Mouse (Mus musculus) forelimb bud, embryonic 11.5 days (tissue): ENCODE results near the gene Hoxd9.
A peak's percentile ranks its signal among the peaks of the same experiment; 100 is the strongest.

ENCODE experiments used
- DNase-seq: peaks from one replicate; pipeline ENCODE4 v3.0.0-alpha.2; 2012; ENCODE audit warnings: low read depth, low spot score

The Hoxd9 gene

DNA sequence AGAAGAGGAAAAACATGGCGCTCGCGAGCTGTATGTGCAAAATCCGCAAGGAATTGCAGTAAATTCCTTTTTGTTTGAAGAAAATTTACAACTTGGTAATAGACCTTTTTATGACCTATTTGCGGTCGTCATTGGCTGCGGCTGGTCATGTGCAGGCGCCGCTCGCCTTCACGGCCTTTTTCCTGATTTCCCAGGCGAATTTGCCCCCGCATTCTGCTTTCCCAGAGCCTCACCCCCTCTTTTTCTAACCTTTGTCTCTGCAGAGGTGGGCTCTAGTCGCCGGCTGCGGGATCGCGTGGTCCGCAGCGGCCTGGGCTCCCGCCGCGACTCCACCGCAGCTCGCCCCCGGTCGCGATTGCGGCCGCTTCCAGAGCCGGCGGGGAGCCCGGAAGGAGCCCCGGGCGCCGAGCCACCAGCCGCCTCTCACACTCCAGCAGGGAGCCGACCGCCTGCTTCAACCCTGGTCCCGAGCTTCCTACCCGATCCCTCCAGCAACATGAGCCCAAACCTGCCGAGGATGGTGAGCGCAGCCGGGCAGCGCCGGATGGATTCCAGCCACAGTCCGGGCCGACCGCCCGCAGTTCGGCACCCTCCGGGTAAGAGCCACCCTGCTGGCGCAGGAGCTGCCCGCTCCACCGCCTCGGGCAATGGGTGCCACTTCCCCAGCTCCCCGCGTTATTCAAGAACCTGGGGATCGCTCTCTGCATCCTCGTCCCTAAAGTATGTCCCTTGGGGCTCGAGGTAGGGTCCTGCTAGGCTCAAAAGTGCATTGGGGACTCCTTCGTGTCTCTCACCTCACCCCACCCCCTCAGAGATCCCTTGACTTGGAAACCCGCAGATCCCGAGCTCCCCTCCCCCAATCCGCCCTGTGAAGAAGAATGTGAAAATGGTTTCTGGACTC, 14.4 kb downstream of the Hoxd9 start, which contains the start of the genes Hoxd3 and Hoxd4:
Gene Hoxd3, plus strand, starts transcription at position 207 of the 901 bp plus-strand sequence.
Gene Hoxd4, plus strand, starts transcription at position 209 of the 901 bp plus-strand sequence.
- DNase-seq, result peak; percentile 83

DNA sequence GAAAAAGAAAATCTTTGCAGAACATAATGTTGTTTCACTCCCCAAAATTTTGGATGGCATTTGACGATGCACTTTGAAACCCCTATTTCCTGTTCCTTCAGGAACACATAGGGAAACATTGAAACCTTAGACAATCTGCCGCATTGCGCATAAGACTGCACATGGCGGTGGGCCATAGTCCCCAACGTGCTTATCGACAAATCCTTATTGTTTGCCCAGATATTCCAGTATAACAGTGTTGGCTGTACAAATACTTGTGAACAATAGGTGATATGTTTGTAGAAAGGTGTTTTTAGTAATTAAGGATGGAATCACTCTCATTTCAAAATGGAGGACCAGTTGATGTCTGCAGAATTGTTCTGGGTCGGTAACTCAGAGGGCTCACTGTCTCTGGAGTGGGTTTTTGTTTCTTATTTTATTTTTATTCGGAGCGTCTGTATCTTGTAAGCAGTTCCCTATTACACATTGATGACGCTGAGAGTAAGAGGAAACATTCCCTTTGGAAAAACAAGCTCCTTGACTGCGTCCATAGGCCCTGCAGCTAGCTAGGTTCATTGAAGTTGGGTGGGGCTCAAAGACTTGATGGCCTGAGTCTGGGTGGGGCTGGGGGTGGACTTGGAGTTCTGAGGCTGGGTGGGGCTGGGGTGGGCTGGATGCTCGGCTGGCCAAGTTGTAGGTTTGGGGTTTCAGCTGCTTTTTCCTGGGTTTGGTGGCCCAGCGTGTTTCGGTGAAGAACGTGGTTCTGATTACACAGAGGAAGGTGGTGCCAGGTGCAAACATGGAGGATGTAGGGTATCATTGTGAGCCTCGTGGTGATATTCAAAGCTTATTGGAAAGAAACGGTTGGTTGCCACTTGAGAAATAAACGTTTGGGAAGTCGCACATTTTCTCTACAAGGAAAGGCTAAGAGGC, 16.0 kb downstream of the Hoxd9 start:
- DNase-seq, result no peak

DNA sequence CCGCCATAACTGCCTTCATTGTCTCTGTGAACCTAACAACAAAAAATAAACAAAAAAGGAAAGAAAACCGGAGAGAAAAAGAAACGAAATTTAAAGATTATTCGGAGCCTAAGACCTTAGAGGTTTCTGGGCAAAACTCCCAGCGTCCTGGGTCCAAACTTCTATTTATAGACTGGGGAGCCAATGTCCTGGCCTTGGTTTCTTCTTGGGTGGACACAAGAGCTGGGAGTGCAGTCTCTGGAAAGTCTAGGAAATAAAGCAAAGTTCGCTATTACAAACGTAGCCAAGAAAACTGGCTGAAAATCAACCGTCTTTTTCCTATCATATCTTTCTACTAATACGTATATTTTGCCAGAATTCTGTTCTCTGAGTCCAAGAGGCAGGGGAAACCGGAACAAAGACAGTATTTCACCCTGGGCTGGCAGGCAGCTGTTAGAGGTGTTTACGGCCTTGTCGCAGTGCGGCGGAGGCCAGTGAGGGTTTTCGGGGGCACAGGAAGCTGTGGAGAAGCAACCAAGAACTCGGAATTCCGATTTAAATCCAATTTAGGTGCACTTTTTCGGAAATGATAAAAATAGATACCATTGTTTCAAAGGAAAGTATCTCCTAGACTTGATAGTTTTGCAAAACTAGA, 16.7 kb downstream of the Hoxd9 start:
- no peak for DNase-seq

DNA sequence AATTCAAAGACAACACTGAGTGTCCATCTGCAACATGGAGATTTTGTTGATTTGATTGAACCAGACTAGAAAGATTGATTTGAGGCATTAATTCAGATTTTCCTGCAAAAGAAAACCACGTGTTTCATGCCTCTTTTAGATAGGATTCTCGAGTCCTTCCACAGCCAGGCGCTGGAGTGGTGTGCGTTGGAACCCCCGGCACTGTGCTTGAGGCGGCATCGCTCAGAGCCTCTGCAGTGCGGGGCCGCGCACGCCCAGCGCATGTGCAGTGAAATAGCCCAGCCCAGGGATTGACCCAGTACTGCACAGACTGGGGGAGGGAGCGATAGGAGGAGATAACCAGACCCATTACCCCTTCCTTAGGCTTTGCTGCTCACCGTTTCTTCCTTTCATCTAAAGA, 17.4 kb downstream of the Hoxd9 start:
- no peak for DNase-seq

DNA sequence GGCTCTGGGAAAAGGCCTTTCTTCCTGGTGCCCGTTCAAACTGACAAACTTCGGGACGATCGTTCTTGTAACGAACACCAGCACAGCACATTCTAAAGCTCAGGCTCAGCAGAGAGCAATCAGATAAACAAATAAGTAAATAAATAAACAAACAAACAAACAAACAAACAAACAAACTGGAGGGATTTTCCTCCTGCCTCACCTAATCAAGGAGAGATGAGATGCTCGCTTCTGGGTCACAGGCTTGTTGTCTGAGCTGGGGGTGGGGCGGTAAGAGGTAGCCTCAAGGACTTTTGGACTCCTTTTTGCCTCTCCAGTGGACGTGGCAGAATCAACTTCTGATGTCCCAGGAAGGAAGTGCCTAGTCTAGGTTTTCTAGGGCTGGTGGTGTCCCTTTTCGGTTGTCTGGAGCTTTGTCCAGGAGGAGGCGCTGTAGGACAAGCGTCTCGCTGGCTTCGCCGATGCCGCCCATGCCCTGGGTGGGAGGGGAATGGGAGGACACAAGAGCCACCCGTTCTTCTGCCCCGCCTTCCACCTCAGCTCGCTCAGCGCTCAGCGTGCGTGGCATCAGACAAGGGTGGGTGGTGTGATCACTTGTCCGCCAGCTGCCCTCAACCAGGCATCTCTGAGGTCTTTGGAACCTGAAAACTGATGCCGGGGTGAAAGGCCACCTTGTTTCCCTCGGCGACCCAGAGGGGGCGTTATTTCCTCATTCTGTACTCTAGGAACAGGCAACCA, 18.1 kb downstream of the Hoxd9 start:
- DNase-seq, result peak; percentile 94

DNA sequence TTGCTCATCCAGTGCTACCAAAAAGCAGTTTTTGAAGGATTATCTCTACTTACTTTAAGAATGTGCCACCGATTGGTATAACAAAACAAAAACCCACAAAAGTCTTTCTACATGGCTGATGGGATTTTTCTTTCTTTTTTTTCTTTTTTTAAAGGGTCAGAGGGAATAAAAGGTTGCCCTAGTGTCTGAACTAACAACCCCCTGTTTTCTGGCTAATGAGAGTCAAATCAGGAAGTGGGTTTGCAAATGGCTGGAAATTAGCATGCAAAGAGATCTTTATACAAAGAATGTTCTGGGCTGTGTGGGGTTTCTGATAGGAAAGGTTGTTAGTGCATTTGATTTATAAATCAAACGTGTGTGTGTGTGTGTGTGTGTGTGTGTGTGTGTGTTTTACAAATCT, 22.9 kb downstream of the Hoxd9 start:
- no peak for DNase-seq

DNA sequence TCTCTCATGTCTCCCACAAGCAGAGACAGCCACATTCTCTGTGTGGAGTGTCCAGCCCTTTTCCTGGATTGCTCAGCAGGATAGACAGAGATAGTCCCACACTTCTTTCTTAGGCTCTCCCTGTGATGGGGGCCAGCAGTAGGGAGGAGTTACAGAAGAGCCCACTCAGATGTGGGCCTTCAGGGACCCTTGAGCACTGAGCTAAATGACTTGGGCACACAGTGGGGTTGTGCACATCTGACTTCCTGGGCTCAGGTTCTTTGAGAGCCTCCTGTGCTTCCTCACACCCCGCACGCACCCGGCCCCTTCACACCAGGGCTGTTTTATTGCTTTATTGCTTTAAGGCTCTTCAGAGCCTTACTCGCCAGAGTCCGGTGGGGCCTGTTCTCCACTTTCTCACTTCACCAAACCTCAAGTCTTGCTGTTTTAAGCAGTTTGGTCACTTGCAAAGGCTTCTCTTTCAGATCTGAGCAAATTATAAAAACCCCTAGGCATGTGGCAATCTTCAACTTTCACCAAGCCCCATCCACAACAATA, 23.5 kb downstream of the Hoxd9 start:
- no peak for DNase-seq

DNA sequence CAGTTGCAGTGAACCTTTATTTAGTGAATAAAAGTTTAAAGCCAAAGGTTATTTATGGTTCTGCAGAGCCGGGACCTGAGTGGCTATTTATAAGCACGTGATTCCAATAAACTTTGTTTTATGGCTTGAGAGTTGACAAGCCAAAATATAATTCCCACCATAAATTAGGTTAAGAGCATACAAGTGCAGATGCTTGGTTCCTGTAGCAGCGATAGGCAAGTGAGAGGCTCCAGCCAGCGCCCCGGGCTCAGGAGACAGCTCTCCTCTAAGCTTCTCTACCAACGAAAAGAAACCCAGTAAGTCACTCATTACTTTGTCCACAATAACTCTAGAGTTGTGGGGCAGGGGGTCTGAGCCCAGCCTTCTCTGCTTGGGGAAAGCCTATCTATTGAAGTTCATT, 24.4 kb downstream of the Hoxd9 start:
- no peak for DNase-seq

DNA sequence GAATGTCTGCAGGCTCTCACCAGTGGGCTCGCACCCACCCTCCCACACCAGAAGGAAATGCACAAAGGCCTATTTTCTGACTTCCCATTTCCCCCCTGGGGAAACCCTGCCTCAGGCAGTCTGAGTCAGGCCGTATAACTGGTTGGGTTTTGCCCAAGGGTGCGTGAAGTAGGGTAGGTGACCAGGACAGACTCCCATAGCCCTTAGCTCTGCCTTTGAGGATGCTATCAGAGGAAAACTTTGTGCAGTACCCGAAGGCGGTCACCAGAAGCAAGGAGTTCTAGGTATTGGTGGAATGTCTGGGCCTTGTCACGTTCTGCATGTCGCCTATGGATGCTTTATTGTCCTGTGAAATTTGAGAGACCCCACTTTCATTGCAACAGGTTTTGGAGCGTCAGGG, 25.4 kb downstream of the Hoxd9 start:
- DNase-seq, result no peak

DNA sequence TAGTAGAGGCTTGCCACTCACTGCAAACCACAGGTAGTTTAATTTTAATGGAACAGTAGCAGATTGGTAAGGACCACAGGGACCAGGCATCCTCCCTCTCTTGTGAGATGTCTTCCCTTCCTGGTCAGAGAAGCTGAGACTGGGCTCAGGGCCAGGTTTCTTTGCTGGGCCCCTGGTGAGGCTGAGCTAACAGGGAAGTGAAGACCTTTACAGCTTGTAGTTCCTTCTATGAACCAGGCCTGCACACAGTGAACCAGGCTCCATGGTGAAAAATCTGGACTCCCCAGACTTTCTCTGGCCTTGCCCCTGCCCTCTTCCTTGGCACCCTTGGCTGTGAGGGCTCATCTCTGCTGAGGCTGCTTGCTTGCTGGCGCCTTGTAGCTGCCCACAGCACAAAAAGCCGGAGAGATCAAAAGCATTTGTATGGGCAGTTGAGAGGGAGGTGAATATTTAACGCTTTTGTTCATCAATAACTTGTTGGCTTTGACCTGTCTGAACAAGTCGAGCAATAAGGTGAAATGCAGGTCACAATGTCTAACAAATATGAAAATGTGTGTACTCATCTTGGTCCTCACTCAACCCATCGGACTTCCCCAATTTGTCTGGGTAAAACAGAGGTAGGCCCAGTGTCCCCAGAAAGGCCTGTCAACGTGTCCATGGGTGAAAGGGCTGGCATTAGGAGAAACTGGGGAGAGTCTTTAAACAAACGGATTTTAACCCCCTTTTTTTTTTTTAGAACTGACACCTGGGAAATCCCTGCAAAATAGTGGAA, 26.9 kb downstream of the Hoxd9 start:
- DNase-seq, result no peak

DNA sequence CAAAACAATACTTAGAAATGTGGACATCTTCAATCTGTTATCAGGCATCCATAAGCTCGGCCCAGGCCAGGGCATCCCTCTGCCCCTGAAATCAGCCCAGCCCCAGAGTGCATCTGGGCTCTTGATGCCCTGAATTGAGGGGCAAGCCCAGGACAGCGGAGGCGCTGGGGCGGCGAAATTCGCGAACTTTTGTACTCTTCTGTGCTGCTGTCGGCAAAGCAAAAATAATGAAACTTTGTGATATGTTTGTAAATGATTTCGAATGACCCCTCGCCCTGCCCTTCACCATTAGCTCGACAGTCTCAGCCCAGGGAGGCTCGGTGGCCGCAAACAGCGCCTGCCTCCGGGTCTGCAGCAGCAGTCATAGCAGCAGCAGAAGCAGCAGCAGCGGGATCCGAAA, 27.6 kb downstream of the Hoxd9 start:
- no peak for DNase-seq

DNA sequence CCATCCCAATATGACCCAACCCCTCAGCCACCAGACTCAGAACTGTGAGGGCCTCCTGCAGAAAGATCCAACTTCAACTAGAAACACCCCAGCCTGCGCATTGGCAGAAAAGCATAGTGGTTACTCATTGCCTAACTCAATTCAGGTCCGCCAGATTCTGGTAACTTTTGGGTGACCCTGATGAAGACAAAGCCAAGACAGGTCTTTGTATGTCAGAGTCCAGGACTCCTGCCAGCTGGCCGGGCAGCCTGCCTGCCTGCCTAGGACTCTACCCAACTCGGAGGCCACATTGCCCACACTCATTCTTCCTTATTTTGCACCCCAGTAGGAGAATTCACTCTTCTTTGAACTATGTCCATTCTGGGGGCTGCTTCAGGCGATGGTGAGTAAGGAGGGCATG, 29.0 kb downstream of the Hoxd9 start, which contains the start of gene Gm28230:
Gene Gm28230, plus strand, starts transcription at position 178 of the 400 bp plus-strand sequence.
- DNase-seq, result no peak

DNA sequence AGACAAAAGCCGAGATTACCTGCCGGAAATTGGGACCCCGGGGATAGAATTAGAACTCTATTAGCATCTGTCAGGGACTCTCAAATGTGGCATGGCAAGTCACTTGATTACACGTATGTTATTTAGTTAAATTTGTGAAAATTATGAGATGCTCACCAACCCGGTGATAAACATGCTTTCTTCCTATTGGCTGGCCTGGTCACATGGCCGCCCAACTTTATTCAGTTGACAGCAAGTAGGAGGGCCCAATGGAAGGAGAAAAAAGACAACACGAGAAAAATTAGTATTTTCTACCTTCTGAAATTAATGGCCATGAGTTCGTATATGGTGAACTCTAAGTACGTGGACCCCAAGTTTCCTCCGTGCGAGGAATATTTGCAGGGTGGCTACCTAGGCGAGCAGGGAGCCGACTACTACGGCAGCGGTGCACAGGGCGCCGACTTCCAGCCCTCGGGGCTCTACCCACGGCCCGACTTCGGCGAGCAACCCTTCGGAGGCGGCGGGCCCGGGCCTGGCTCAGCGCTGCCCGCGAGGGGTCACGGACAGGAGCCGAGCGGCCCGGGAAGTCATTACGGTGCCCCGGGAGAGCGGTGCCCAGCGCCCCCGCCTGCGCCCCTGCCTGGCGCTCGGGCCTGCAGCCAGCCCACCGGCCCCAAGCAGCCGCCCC, 29.6 kb downstream of the Hoxd9 start:
- no peak for DNase-seq

DNA sequence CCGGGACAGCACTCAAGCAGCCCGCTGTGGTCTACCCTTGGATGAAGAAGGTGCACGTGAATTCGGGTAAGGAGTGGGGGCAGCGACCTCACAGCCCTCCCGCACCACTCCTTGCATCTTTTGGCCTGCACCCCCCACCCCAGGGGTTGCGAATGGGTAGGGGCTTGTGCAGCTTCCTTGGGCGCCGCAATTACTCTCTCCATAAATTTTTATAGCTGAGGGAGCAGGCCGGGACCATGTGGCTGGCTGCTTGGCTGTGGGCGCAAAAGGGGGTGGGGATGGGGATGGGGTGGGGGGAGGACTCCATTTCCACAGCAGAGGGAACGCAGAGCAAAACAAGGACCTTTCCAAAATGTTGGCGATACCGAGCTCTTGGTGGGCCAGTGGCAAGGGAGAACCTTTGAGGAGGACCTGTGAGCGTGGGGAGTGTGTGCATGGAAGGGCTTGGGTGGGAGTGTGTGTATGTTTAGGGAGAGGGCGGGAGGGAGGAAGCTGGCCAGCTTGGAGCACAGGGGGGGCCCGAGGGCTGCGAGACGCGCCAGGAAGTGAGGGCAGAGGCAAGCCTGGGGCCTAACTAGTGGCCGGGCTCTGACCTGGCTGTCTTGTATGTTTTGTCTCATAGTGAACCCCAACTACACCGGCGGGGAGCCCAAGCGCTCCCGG, 30.2 kb downstream of the Hoxd9 start:
- DNase-seq, result no peak

DNA sequence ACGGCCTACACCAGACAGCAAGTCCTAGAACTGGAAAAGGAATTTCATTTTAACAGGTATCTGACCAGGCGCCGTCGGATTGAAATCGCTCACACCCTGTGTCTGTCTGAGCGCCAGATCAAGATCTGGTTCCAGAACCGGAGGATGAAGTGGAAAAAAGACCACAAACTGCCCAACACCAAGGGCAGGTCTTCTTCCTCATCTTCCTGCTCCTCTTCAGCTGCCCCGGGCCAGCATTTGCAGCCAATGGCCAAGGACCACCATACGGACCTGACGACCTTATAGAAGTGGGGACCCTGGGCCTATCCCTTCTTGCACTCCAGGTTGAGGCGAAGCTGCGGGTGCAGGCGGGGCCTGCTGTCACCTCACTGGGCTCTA, 30.8 kb downstream of the Hoxd9 start:
- no peak for DNase-seq

DNA sequence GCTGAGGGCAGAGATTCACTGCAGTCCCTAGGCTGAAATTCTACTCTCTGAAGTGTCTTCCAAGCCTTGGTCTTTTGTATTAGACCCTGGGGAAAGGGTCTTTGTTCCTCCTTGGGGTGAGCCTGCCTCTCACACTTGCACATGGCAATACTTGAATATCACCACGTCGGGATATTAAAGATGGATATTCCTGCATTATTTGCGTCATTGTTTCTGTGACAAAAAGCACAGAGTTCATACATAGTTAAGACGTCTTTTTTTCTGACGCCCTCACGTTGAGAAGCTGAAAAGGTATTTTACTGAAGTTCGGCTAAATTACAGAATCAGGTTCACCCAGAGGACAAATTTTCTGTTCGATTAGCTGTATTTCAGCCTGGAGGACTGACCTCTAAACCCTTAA, 32.8 kb downstream of the Hoxd9 start:
- DNase-seq, result no peak

DNA sequence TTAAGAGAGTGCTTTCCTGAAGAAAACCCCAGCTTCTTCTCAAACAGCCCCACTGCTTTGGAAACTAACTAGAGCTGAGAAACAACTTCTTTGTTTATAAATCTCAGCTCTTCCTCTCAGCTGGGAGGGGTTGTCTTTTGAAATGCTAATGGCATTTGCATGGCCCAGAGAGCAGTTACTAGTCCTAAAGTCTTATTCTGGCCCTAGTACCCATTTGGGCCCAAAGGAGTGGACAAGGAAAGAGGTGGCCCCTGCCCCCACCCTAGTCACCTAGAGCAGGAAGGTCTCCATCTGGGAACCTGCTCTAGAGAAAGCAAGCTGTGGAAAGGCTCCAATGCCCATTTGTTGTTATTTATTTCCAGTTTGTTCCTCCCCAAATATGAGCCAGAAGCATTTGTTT, 33.5 kb downstream of the Hoxd9 start:
- no peak for DNase-seq

DNA sequence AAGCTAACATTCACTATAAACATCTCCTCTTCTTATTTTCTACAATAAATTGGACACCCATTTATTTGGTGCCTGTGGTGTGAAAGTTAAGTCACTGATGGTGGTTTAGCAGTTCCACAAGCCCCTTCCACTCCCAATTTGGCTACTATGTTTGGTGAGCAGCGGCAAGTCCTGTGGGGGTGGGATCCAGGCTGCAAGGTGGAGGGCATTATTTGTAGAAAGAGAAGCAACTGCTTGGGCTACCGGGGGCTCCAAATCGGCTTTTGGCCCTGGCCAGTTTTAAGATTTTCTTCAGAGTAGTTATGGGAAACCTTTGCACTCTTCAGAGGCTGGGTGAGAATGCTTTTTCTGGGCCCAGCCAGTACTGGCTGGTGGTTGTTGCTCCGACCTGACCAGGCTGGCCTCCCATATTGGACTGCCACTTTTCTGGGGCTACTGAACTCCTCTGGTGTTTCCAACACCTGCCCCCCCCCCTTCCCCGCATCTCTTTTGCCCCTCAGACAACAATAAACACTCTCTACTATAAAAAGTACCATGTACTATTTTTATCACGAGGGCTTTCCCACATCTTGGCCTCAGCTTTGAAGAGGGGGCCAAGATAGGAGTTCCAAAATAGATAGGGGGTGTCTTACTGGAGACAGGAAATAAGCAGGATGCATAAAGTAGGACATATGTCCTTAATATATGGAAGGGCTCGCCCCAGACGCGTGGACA, 34.4 kb downstream of the Hoxd9 start:
- no peak for DNase-seq
